Mouse (Mus musculus) forebrain, embryonic 14.5 days (tissue): ENCODE results near the gene Sec24c. TPM values are rescaled to one million over a fixed set of nuclear protein-coding genes. Genes with fewer than 3 reads are reported as not detected.

Experiments
- ATAC-seq: fragments of 200-750 bp; cut with Nextera tagmentation; 2 replicates; pipeline ENCODE4 v1.8.0; 2017; ENCODE audit warnings: mild to moderate bottlenecking, moderate library complexity
- DNase-seq: peaks from one replicate; pipeline ENCODE4 v3.0.0-alpha.2; 2015; ENCODE audit warnings: low spot score
- H3K27ac ChIP-seq: fragments of 300-500 bp; sonication (generic); 2 replicates; pipeline ENCODE4 v1.5.1; 2014; ENCODE audit warnings: low read depth, mild to moderate bottlenecking, control low read depth, low read length, moderate library complexity
- H3K27me3 ChIP-seq: fragments of 300-500 bp; sonication (generic); replicated peaks from 2 replicates; pipeline ENCODE4 v1.6.1; 2014; ENCODE audit warnings: low read length, control low read depth, mixed read lengths; ENCODE audit not compliant: control insufficient read depth, insufficient read depth
- H3K36me3 ChIP-seq: fragments of 300-500 bp; sonication (generic); 2 replicates; pipeline ENCODE4 v1.6.1; 2014; ENCODE audit warnings: low read length, control low read depth; ENCODE audit not compliant: control insufficient read depth, insufficient read depth
- H3K4me1 ChIP-seq: fragments of 300-500 bp; sonication (generic); 2 replicates; pipeline ENCODE4 v1.6.1; 2014; ENCODE audit warnings: antibody characterized with exemption, low read length, control low read depth; ENCODE audit not compliant: control insufficient read depth, insufficient read depth
- H3K4me2 ChIP-seq: fragments of 300-500 bp; sonication (generic); 2 replicates; pipeline ENCODE4 v1.6.1; 2014; ENCODE audit warnings: mild to moderate bottlenecking, control low read depth, low read length
- H3K4me3 ChIP-seq: fragments of 300-500 bp; sonication (generic); 2 replicates; pipeline ENCODE4 v1.5.1; 2014; ENCODE audit warnings: low read depth, low read length, control low read depth
- H3K9ac ChIP-seq: fragments of 300-500 bp; sonication (generic); 2 replicates; pipeline ENCODE4 v1.6.1; 2014; ENCODE audit warnings: mild to moderate bottlenecking, low read length, control low read depth, moderate library complexity
- H3K9me3 ChIP-seq: fragments of 300-500 bp; sonication (generic); replicated peaks from 2 replicates; pipeline ENCODE4 v1.6.1; 2016; ENCODE audit warnings: low read length, control low read depth, mixed read lengths; ENCODE audit not compliant: control insufficient read depth
- WGBS: fragments of 180-500 bp; shearing (Covaris S2); extraction: QIAGEN DNeasy Blood & Tissue Kit; methylation state at CpG from one replicate; pipeline ENCODE4 v1.1.7; 2014; 5-methylcytosine and 5-hydroxymethylcytosine counted together
- polyA plus RNA-seq: library from polyadenylated mRNA; unstranded; fragments of >200 nt; fragmentation: Nextera tagmentation; extraction: Ambion mirVana; gene quantifications from 2 replicates; pipeline ENCODE4 v1.2.1, GENCODE M21; 2014

The Sec24c gene
- polyA plus RNA-seq, 1 experiment from 2014 or later = 64.9 TPM

DNA sequence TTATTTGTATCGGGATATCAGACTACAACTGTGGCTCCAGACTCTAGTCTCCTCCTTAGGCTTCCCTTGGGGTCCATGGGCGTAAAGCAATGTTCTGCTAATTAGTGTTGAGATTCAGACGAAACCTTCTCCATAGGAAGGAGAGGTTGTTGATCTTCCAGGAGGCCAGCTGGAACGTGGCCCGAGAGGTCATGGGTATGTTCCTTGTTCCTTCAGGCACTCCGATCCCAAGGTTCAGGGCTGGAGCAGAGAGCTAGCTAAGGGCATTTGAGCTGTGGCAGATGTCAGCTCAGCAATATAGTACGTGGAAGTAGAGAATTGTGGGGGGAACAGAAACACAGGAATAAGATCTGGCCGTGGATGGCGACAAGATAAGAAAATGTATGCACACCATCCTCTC lies 18.4 kb upstream of the Sec24c start:
- H3K27ac ChIP-seq = no peak overlapping the region
- H3K27me3 ChIP-seq = no peaks in the 10 kb centered on the region
- H3K4me1 ChIP-seq = no peaks in the 10 kb centered on the region
- no peak overlapping the region for H3K9ac ChIP-seq
- no peak overlapping the region for H3K4me2 ChIP-seq
- no peak for DNase-seq
- no peaks in the 10 kb centered on the region for H3K9me3 ChIP-seq
- H3K36me3 ChIP-seq = no peaks in the 10 kb centered on the region
- ATAC-seq = no peak
- H3K4me3 ChIP-seq = no peak overlapping the region
- WGBS = 82% methylated on average over 9 of the region's 9 CpGs

- Histone ChIP-seq H3K27ac (no peak within 1 kb of the TSS), H3K9me3 (no peaks in the 10 kb centered on the region), H3K4me3 (no peak within 1 kb of the TSS), H3K4me2 (no peak within 1 kb of the TSS), H3K4me1 (no peaks in the 10 kb centered on the region), H3K36me3 (no peaks in the 10 kb centered on the region), H3K9ac (no peak within 1 kb of the TSS), H3K27me3 (no peaks in the 10 kb centered on the region)
- ATAC-seq (no peak), DNase-seq (no peak)
- WGBS = 34% methylated on average over 11 of the region's 11 CpGs
These were observed 17.7 kb upstream of the Sec24c start, which contains the start of gene Myoz1 for GRCm38 (mm10) chr14:20656361-20656760. Gene Myoz1, minus strand, starts transcription at chr14:20656540.

- Histone ChIP-seq H3K4me3 (no peak overlapping the region), H3K4me2 (no peak overlapping the region), H3K9me3 (no peaks in the 10 kb centered on the region), H3K27me3 (no peaks in the 10 kb centered on the region), H3K36me3 (no peaks in the 10 kb centered on the region), H3K27ac (no peak overlapping the region), H3K9ac (no peak overlapping the region; the same call in 1 of the 2 replicates), H3K4me1 (peaks cover 6% of the 10 kb centered on the region; the same call in 1 of the 2 replicates)
- ATAC-seq = no peak
- peak; percentile 80 for DNase-seq
These were observed 15.8 kb upstream of the Sec24c start for GRCm38 (mm10) chr14:20658326-20658725.

GRCm38 (mm10) chr14:20658902-20659301 lies 15.2 kb upstream of the Sec24c start:
- H3K4me3 ChIP-seq = no peak overlapping the region

GRCm38 (mm10) chr14:20659687-20660086 lies 14.4 kb upstream of the Sec24c start:
- Histone ChIP-seq H3K9ac (no peak overlapping the region), H3K27me3 (no peaks in the 10 kb centered on the region)
- 96% methylated on average over 7 of the region's 7 CpGs for WGBS

More at GRCm38 (mm10) chr14:20658902-20659301, 15.2 kb upstream of the Sec24c start:
- Histone ChIP-seq H3K4me2 (no peak overlapping the region), H3K4me1 (peaks cover 6% of the 10 kb centered on the region; the same call in 1 of the 2 replicates), H3K36me3 (no peaks in the 10 kb centered on the region), H3K27ac (no peak overlapping the region), H3K9ac (no peak overlapping the region; the same call in 1 of the 2 replicates), H3K27me3 (no peaks in the 10 kb centered on the region), H3K9me3 (no peaks in the 10 kb centered on the region)
- DNase-seq = no peak
- ATAC-seq = no peak
- 85% methylated on average over 6 of the region's 6 CpGs for WGBS

DNA sequence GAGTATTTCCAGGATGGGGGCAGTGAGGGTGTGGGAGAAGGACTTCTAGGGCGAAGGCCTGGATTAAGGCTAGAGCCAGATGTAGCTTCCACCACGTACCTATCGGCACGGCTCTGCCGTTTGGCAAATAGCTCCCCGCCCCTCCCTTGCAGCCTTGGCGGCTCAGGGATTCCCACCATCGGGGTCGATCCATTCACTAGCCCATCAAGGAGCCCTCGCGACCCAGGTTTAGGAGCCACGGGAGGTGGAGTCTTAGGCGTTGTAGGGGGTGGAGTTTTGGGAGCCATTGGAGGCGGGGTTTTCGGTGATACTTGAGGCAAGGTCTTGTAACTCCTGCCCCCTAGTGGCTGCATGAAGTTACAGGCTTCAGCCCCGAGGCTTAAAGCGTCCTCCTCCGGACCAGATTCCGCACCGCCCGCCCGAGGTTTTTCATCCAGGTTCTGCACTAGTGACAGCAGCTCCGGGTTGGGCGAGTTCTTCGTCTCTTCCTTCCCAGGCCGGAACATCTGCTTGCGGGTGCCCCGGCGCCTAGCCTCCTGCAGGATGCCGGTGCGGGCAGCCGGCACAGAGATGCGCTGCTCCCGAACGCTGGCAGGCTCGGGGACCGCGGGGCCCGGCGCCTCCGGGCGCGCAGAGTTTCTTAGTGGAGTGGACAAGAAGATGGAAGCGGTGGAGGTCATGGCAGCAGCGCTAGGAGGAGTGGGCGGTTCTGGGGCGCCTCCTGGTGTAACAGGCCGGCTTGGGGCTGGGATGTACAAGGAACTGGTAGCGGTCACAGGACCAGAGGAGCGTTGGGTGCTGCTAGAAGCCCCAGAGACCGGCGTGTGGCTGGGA lies 13.1 kb upstream of the Sec24c start:
- Histone ChIP-seq H3K9ac (peak overlapping the region; percentile 79), H3K9me3 (no peaks in the 10 kb centered on the region), H3K27me3 (no peaks in the 10 kb centered on the region), H3K4me1 (peaks cover 6% of the 10 kb centered on the region; the same call in 1 of the 2 replicates), H3K4me2 (peak overlapping the region; percentile 93), H3K27ac (peak overlapping the region; percentile 65), H3K36me3 (no peaks in the 10 kb centered on the region), H3K4me3 (peak overlapping the region; percentile 54)
- DNase-seq (peak; percentile 99), ATAC-seq (peak; percentile 90)
- WGBS = 2% methylated on average over 52 of the region's 52 CpGs

More at GRCm38 (mm10) chr14:20659687-20660086, 14.4 kb upstream of the Sec24c start:
- no peaks in the 10 kb centered on the region for H3K9me3 ChIP-seq
- no peak overlapping the region for H3K4me3 ChIP-seq
- peaks cover 6% of the 10 kb centered on the region; the same call in 1 of the 2 replicates for H3K4me1 ChIP-seq
- H3K4me2 ChIP-seq = no peak overlapping the region
- ATAC-seq (no peak), DNase-seq (no peak)
- H3K27ac ChIP-seq = no peak overlapping the region
- H3K36me3 ChIP-seq = no peaks in the 10 kb centered on the region

DNA sequence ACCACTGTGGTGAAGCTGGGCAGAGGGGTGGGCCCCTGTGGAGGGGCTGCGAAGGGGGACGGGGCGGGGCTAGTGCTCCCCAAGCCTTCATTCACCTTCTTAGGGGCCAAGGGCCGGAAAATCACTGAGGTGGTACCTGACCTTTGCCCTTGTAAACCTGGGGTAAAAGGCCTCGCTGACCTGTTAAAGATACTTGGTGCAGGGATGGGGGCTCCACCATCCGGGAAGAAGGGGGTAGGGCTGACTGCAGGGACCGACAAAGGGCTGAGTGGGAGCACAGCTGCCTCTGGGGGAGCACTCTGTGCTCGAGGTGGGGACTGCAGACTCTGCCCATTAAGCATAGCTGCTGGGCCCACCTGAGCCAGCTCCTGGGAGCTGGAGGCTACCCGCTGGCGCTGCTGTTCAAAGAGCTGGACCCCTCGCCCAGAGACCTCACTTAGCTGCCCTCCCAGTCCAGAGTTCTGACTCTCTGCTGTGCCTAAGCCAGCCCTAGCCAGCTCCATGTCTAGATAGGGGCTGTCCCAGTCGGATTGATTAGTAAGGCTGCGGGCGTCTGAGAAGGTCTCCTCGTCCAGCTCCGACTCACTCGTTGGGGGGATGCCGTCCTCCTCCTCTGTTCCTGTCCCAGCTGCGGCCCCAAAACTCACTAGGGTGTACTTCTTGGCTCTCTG lies 12.3 kb upstream of the Sec24c start:
- peak; percentile 6 for DNase-seq
- peak overlapping the region; percentile 65 for H3K27ac ChIP-seq
- peak; percentile 30 for ATAC-seq
- peaks cover 6% of the 10 kb centered on the region; the same call in 1 of the 2 replicates for H3K4me1 ChIP-seq
- WGBS = 16% methylated on average over 19 of the region's 19 CpGs
- H3K9me3 ChIP-seq = no peaks in the 10 kb centered on the region
- peak overlapping the region; percentile 79 for H3K9ac ChIP-seq
- peak overlapping the region; percentile 93 for H3K4me2 ChIP-seq
- H3K27me3 ChIP-seq = no peaks in the 10 kb centered on the region
- peak overlapping the region; percentile 54 for H3K4me3 ChIP-seq
- no peaks in the 10 kb centered on the region for H3K36me3 ChIP-seq

DNA sequence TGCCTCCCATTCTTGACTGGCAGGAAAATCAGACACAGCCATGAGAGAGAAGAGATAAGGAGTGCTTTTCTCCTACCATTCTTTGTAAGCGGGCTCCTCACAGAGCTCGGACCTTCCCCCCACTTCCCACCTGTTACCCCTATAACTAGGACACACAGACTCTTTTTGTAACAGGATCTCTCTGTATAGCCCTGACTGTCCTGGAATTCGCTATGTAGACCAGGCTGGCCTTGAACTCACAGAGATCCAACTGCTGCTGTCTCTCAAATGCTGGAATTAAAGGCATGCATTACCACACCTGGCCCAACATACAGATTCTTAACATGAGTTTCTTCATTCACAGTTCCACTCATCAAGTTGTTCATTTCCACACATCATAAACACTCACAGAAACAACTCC lies 11.4 kb upstream of the Sec24c start:
- no peak for DNase-seq
- H3K4me1 ChIP-seq = peaks cover 6% of the 10 kb centered on the region; the same call in 1 of the 2 replicates
- no peaks in the 10 kb centered on the region for H3K27me3 ChIP-seq
- H3K9ac ChIP-seq = no peak overlapping the region
- no peak overlapping the region for H3K4me2 ChIP-seq
- no peaks in the 10 kb centered on the region for H3K36me3 ChIP-seq
- no peaks in the 10 kb centered on the region for H3K9me3 ChIP-seq
- WGBS = 85% methylated on average over 3 of the region's 3 CpGs
- no peak overlapping the region for H3K27ac ChIP-seq
- no peak overlapping the region for H3K4me3 ChIP-seq
- no peak for ATAC-seq
